ENCODE assay signal across 19 mouse cellular contexts in genomic region chr12:116813012-116813411, GRCm38 (mm10).
DNase-seq lines count a peak whose midpoint lies in the region; ATAC-seq and TF ChIP-seq lines count a peak whose summit lies in the region.
"Had no signal": no experiment of that assay in that cellular context is flagged by ENCODE, and none has a peak within 500 bp of the region (broad histone marks: within the 10 kb centered on the region; RNA-seq: fewer than 3 reads in every experiment).

No protein-coding gene starts in this region.

- 68% methylated on average over 5 of the region's 5 CpGs for WGBS in forebrain, embryonic 16.5 days
- WGBS in forebrain, embryonic 11.5 days, result 83% methylated on average over 5 of the region's 5 CpGs
- WGBS in midbrain, embryonic 11.5 days, result 81% methylated on average over 5 of the region's 5 CpGs
- 67% methylated on average over 5 of the region's 5 CpGs for WGBS in midbrain, embryonic 13.5 days

- TF ChIP-seq CTCF in brain, embryonic 14.5 days (IDR thresholded peaks at IDR 0.05; ENCODE audit: borderline replicate concordance, extremely low read depth, insufficient read depth, insufficient read length), result no peak

- H3K9me3 ChIP-seq in forebrain, embryonic 16.5 days (ENCODE audit: control insufficient read depth, low read length), result no peaks in the 10 kb centered on the region
- H3K9me3 ChIP-seq in forebrain, embryonic 11.5 days (ENCODE audit: control insufficient read depth, low read length), result no peaks in the 10 kb centered on the region
- H3K9me3 ChIP-seq in midbrain, embryonic 11.5 days (ENCODE audit: control insufficient read depth, low read length), result no peaks in the 10 kb centered on the region
- no peaks in the 10 kb centered on the region for H3K9me3 ChIP-seq in midbrain, embryonic 13.5 days
- H3K9me3 ChIP-seq: heart, embryonic 13.5 days; limb, embryonic 10.5 days; liver, embryonic 12.5 days; neural tube, embryonic 13.5 days had no signal

- no peak overlapping the region for H3K27ac ChIP-seq in forebrain, embryonic 16.5 days (ENCODE audit: low read length)
- H3K27ac ChIP-seq in forebrain, embryonic 11.5 days (ENCODE audit: low read depth, low read length), result no peak overlapping the region
- H3K27ac ChIP-seq in midbrain, embryonic 11.5 days (ENCODE audit: low read depth, low read length), result no peak overlapping the region
- H3K27ac ChIP-seq in midbrain, embryonic 13.5 days, result no peak overlapping the region
- H3K27ac ChIP-seq: heart, embryonic 13.5 days; limb, embryonic 10.5 days; liver, embryonic 12.5 days; neural tube, embryonic 13.5 days had no signal

- H3K27me3 ChIP-seq in forebrain, embryonic 16.5 days (replicated peaks; ENCODE audit: control insufficient read depth, insufficient read depth, low read length), result no peaks in the 10 kb centered on the region
- no peaks in the 10 kb centered on the region for H3K27me3 ChIP-seq in forebrain, embryonic 11.5 days (ENCODE audit: control insufficient read depth, insufficient read depth, low read length)
- no peaks in the 10 kb centered on the region for H3K27me3 ChIP-seq in midbrain, embryonic 11.5 days (ENCODE audit: control insufficient read depth, insufficient read depth, low read length)
- no peaks in the 10 kb centered on the region for H3K27me3 ChIP-seq in midbrain, embryonic 13.5 days
- H3K27me3 ChIP-seq: heart, embryonic 13.5 days; liver, embryonic 12.5 days; neural tube, embryonic 13.5 days had no signal

- DNase-seq in forebrain, embryonic 11.5 days (ENCODE audit: low spot score), result no peak
- peak; percentile 57 for DNase-seq in midbrain, embryonic 11.5 days (ENCODE audit: low spot score, missing footprints)
- peak; percentile 35 for DNase-seq in brain, embryonic 14.5 days (ENCODE audit: low read depth)
- DNase-seq in layer of hippocampus, adult 9-11 months, result peak; percentile 79
- no peak for DNase-seq in natural killer cell, adult 2 months (ENCODE audit: low spot score in 2 of 2)
- no peak for DNase-seq in kidney, postnatal 4 days
- DNase-seq: cerebellum, adult 11-12 months; cerebellum, postnatal 25 days; heart, postnatal 4 days; kidney, adult 8-10 months; kidney, postnatal 36 days; spleen, adult 18-20 months; thymus, adult 2 months had no signal

- H3K4me1 ChIP-seq in forebrain, embryonic 16.5 days (replicated peaks; ENCODE audit: control insufficient read depth, insufficient read depth, low read length), result no peaks in the 10 kb centered on the region
- no peaks in the 10 kb centered on the region for H3K4me1 ChIP-seq in forebrain, embryonic 11.5 days (replicated peaks; ENCODE audit: control insufficient read depth, insufficient read depth, low read length)
- no peaks in the 10 kb centered on the region for H3K4me1 ChIP-seq in midbrain, embryonic 11.5 days (ENCODE audit: control insufficient read depth, insufficient read depth, low read length)
- no peaks in the 10 kb centered on the region for H3K4me1 ChIP-seq in midbrain, embryonic 13.5 days (replicated peaks)
- H3K4me1 ChIP-seq: heart, embryonic 13.5 days; limb, embryonic 10.5 days; liver, embryonic 12.5 days; neural tube, embryonic 13.5 days had no signal

- peak; percentile 78 for ATAC-seq in forebrain, embryonic 16.5 days
- ATAC-seq in forebrain, embryonic 11.5 days (replicated peaks; ENCODE audit: low FRiP score), result no peak
- no peak for ATAC-seq in midbrain, embryonic 11.5 days (ENCODE audit: low FRiP score)
- no peak for ATAC-seq in midbrain, embryonic 13.5 days
- ATAC-seq: liver, embryonic 12.5 days had no signal

- H3K4me3 ChIP-seq in forebrain, embryonic 16.5 days (replicated peaks; ENCODE audit: low read length), result no peak overlapping the region
- no peak overlapping the region for H3K4me3 ChIP-seq in forebrain, embryonic 11.5 days (ENCODE audit: low read depth, low read length)
- H3K4me3 ChIP-seq in midbrain, embryonic 11.5 days (ENCODE audit: low read depth, low read length), result no peak overlapping the region
- no peak overlapping the region for H3K4me3 ChIP-seq in midbrain, embryonic 13.5 days (replicated peaks)
- H3K4me3 ChIP-seq: heart, embryonic 13.5 days; limb, embryonic 10.5 days; liver, embryonic 12.5 days; neural tube, embryonic 13.5 days had no signal

- H3K4me2 ChIP-seq in forebrain, embryonic 16.5 days (ENCODE audit: low read length), result no peak overlapping the region
- H3K4me2 ChIP-seq in forebrain, embryonic 11.5 days (ENCODE audit: low read depth, low read length, severe bottlenecking), result no peak overlapping the region
- H3K4me2 ChIP-seq in midbrain, embryonic 11.5 days, result no peak overlapping the region
- H3K4me2 ChIP-seq in midbrain, embryonic 13.5 days (replicated peaks), result no peak overlapping the region
- H3K4me2 ChIP-seq: heart, embryonic 13.5 days; liver, embryonic 12.5 days; neural tube, embryonic 13.5 days had no signal

- TF ChIP-seq POLR2A in brain, embryonic 14.5 days (IDR thresholded peaks at IDR 0.05; ENCODE audit: borderline replicate concordance, extremely low read depth, insufficient read depth, insufficient read length, poor library complexity, severe bottlenecking), result no peak

- no peak overlapping the region for H3K9ac ChIP-seq in forebrain, embryonic 16.5 days (replicated peaks; ENCODE audit: low read depth, low read length)
- H3K9ac ChIP-seq in forebrain, embryonic 11.5 days (ENCODE audit: low read length), result no peak overlapping the region
- H3K9ac ChIP-seq in midbrain, embryonic 11.5 days (ENCODE audit: low read length), result no peak overlapping the region
- no peak overlapping the region for H3K9ac ChIP-seq in midbrain, embryonic 13.5 days (replicated peaks)
- H3K9ac ChIP-seq: heart, embryonic 13.5 days; liver, embryonic 12.5 days; neural tube, embryonic 13.5 days had no signal

- H3K36me3 ChIP-seq in forebrain, embryonic 16.5 days (ENCODE audit: control insufficient read depth, insufficient read depth), result no peaks in the 10 kb centered on the region
- no peaks in the 10 kb centered on the region for H3K36me3 ChIP-seq in forebrain, embryonic 11.5 days (ENCODE audit: control insufficient read depth, insufficient read depth, low read length)
- H3K36me3 ChIP-seq in midbrain, embryonic 11.5 days (ENCODE audit: control insufficient read depth, insufficient read depth, low read length), result no peaks in the 10 kb centered on the region
- no peaks in the 10 kb centered on the region for H3K36me3 ChIP-seq in midbrain, embryonic 13.5 days
- H3K36me3 ChIP-seq: heart, embryonic 13.5 days; limb, embryonic 10.5 days; liver, embryonic 12.5 days; neural tube, embryonic 13.5 days had no signal

Comparison
In these comparisons a context has a peak if more than half of its experiments do, and no peak if none do; other contexts are left out.
1. DNase-seq: peak in midbrain, embryonic 11.5 days (single experiment), brain, embryonic 14.5 days (single experiment) and layer of hippocampus, adult 9-11 months (single experiment); none in forebrain, embryonic 11.5 days (single experiment), natural killer cell, adult 2 months (0 of 2) and kidney, postnatal 4 days (0 of 2).